Mouse (Mus musculus): ENCODE results near the gene Foxd3.

Foxd3 gene

DNA sequence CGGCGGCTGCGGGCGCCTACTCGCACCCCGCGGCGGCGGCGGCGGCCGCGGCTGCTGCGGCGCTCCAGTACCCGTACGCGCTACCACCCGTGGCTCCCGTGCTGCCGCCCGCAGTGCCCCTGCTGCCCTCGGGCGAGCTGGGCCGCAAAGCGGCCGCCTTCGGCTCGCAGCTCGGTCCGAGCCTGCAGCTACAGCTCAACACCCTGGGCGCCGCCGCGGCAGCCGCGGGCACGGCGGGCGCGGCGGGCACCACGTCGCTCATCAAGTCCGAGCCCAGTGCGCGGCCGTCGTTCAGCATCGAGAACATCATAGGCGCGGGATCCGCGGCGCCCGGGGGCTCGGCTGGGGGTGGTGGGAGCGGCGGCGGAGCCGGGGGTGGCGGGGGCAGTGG lies 1.3 kb downstream of the Foxd3 start:
- no peak for ATAC-seq (ENCODE audit: low TSS enrichment)

GRCm38 (mm10) chr4:99657831-99658470 lies 1.9 kb downstream of the Foxd3 start:
- no peak for ATAC-seq (ENCODE audit: low TSS enrichment)

- no peak for ATAC-seq (ENCODE audit: low TSS enrichment)
Measured at GRCm38 (mm10) chr4:99658881-99659280, 2.8 kb downstream of the Foxd3 start.

- no peak for ATAC-seq (ENCODE audit: low TSS enrichment)
Measured at GRCm38 (mm10) chr4:99659361-99660072, 3.4 kb downstream of the Foxd3 start.

DNA sequence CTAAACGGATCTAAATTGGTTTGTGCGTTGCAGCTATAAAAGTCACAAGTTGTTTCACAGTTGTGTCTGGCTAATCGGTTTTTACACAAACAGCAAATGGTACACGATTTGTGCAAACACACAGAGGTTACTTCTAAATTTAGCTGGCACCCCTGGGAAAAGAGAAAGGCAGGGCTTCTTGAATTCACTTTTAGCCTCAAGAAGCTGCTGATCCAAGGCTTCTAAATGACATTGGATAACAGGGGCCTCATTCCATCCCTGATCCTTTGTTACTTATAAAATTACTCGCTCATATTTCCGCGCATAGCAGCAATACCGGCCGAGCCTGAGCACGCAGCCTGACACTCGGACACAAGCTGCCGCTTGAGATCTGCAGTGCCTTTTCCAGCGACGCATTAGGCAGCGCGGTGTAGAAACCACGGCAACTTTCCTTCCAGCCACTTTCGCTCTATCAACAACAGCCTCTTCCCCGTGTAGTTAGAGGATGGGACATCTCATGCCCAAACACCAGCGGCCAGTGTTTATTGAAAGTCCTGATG lies 4.0 kb downstream of the Foxd3 start:
- ATAC-seq (ENCODE audit: low TSS enrichment): no peak

GRCm38 (mm10) chr4:99660981-99661380 lies 4.9 kb downstream of the Foxd3 start:
- no peak for ATAC-seq (ENCODE audit: low TSS enrichment)

GRCm38 (mm10) chr4:99661956-99662355 lies 5.9 kb downstream of the Foxd3 start:
- no peak for ATAC-seq (ENCODE audit: low TSS enrichment)

GRCm38 (mm10) chr4:99662431-99662830 lies 6.3 kb downstream of the Foxd3 start:
- no peak for ATAC-seq (ENCODE audit: low TSS enrichment)

DNA sequence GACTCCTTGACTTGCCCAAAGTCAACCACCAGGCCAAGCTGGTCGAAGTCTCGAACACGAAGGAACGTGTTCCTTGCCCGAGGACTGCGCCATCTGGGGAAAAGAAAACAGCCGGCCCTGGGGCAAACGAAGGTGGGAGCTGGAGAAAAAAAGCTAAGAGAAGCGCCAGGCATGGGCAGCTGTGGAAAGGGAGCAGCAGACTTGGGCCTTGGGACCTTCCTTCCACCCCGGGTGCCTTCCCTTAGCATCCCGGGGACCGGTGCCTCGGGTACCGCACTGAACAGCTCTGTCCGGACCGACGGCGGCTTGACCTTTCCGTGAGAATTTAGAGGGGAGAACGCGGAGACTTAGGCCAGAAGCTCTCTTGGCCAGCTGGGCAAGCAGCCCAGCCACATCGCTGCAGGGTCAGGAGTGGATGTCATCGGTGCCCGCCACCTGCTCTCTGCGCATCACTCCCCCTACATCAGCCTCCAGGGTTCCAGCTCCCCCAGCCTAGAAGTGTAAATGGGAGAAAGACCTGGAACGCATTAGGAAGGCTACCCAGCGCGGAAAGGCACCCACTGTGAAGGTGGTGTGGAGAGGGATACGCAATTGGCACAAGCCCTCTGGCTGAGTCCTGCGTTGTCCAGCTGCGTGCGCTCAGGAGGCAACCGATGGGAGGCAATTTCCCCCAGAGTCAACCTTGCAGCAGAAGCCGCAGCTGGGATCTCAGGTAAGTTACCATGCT lies 6.9 kb downstream of the Foxd3 start:
- ATAC-seq (ENCODE audit: low TSS enrichment): no peak

DNA sequence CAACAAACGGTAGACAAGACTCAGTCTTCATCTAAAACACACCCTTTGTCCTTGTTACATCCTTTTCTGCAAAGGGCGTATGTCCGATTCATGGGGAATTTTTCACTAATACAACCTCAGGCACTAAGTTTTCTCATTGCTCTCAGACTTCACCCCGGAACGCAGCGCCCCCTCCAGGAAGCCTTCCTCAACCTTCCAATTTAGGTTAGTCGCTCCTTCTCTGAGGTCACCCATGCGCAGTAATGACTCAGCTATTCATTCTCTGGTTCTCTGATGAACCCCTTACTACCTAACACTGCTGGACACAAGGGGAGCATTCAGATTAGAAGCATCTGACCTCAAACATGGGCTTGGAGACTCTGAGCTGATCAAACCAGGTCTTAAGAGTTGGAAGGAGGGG lies 7.6 kb downstream of the Foxd3 start:
- no peak for ATAC-seq (ENCODE audit: low TSS enrichment)

DNA sequence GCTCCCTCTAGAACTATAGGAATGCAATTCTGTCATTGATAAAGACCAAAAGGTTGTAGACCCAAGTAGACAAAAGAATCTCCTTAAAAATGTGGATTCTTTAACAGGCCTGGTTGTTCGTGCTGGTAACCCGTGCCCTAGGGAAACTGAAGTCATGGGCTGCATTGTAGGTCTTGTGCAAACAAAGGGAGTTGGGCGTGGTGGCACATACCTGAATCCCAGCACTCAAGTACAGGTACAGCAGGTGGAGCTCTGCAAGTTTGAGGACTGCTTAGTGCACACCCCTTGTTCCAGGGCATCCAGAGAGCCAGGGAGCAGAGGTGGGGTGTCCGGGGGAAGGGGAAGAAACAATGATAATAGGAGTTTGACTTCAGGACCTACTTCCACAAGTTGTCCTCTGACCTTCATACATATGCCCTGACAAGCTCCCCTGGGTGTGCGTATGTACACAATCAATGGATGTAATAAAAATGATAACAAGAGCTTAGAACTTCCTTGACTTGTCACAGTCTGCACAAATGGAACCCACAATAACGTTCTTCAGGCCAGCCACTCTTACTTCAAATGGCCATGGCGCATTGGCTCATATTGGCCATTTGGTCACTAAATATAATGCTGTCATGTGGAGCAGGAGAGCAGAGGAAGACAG lies 14.2 kb downstream of the Foxd3 start:
- no peak for ATAC-seq (ENCODE audit: low TSS enrichment)

- no peak for ATAC-seq (ENCODE audit: low TSS enrichment)
Measured at GRCm38 (mm10) chr4:99675191-99675590, 19.1 kb downstream of the Foxd3 start.

DNA sequence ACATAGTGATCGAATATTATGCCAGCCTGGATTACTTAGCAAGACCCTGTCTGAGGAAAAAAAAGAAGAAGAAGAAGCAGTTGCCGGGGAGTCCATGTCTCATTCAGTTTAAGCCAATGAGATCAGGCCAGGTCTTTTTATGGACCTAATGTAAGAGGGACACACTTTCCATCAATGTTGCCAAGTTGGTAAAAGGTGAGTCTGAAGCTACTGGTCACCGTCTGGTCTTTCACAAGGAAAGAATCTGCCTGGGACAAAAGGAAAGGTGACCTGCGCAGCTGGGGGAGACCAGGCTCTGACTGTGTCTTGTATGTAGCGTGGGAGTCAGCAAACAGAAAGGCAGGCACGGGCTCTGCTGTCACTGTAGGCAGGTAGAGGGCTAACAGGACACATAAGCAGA lies 27.8 kb downstream of the Foxd3 start:
- no peak for ATAC-seq (ENCODE audit: low TSS enrichment)

GRCm38 (mm10) chr4:99686308-99686707 lies 30.2 kb downstream of the Foxd3 start:
- ATAC-seq (ENCODE audit: low TSS enrichment): no peak

Measured in frontal cortex, adult (tissue).